Mouse (Mus musculus) intestine, embryonic 14.5 days (tissue): Measurements from ENCODE around the gene Vamp2. TPM values are rescaled to one million over a fixed set of nuclear protein-coding genes. Genes with fewer than 3 reads are reported as not detected.

Source experiments
- ATAC-seq: fragments of 200-750 bp; cut with Nextera tagmentation; replicated peaks from 2 replicates; pipeline ENCODE4 v1.8.0; 2017; ENCODE audit warnings: low read depth, moderate number of reproducible peaks, moderate TSS enrichment, moderate library complexity; ENCODE audit not compliant: low FRiP score, low TSS enrichment
- DNase-seq: peaks from one replicate; pipeline ENCODE4 v3.0.0-alpha.2; 2018; ENCODE audit warnings: low spot score
- H3K27ac ChIP-seq: fragments of 300-500 bp; sonication (generic); 2 replicates; pipeline ENCODE4 v1.5.1; 2014; ENCODE audit warnings: low read depth, mild to moderate bottlenecking, control low read depth
- H3K27me3 ChIP-seq: fragments of 300-500 bp; sonication (generic); replicated peaks from 2 replicates; pipeline ENCODE4 v1.6.1; 2014; ENCODE audit warnings: low read length, control low read depth; ENCODE audit not compliant: control insufficient read depth, insufficient read depth
- H3K36me3 ChIP-seq: fragments of 300-500 bp; sonication (generic); 2 replicates; pipeline ENCODE4 v1.6.1; 2014; ENCODE audit warnings: low read length, control low read depth; ENCODE audit not compliant: control insufficient read depth, insufficient read depth
- H3K4me1 ChIP-seq: fragments of 300-500 bp; sonication (generic); replicated peaks from 2 replicates; pipeline ENCODE4 v1.6.1; 2014; ENCODE audit warnings: low read length, control low read depth, mixed read lengths; ENCODE audit not compliant: control insufficient read depth, insufficient read depth
- H3K4me2 ChIP-seq: fragments of 300-500 bp; sonication (generic); 2 replicates; pipeline ENCODE4 v1.6.1; 2014; ENCODE audit warnings: low read length
- H3K4me3 ChIP-seq: fragments of 300-500 bp; sonication (generic); 2 replicates; pipeline ENCODE4 v1.5.1; 2014; ENCODE audit warnings: low read depth, low read length, control low read depth, mixed read lengths
- H3K9ac ChIP-seq: fragments of 300-500 bp; sonication (generic); 2 replicates; pipeline ENCODE4 v1.6.1; 2014; ENCODE audit warnings: mild to moderate bottlenecking, low read length
- H3K9me3 ChIP-seq: fragments of 300-500 bp; sonication (generic); 2 replicates; pipeline ENCODE4 v1.6.1; 2016; ENCODE audit warnings: low read length, control low read depth; ENCODE audit not compliant: control insufficient read depth
- WGBS: fragments of 180-500 bp; shearing (Covaris S2); extraction: QIAGEN DNeasy Blood & Tissue Kit; methylation state at CpG from one replicate; pipeline ENCODE4 v1.1.7; 2014; 5-methylcytosine and 5-hydroxymethylcytosine counted together
- polyA plus RNA-seq: library from polyadenylated mRNA; unstranded; fragments of >200 nt; fragmentation: Nextera tagmentation; extraction: Ambion mirVana; gene quantifications from 2 replicates; pipeline ENCODE4 v1.2.1, GENCODE M21; 2014

Gene Vamp2
- polyA plus RNA-seq, 1 experiment from 2014 or later = 76.7 TPM

GRCm38 (mm10) chr11:69053848-69054247 is 34.4 kb upstream of the Vamp2 start:
- H3K9ac ChIP-seq = no peak overlapping the region
- H3K4me3 ChIP-seq = no peak overlapping the region
- H3K4me2 ChIP-seq = no peak overlapping the region
- WGBS = 70% methylated on average over 3 of the region's 3 CpGs
- H3K36me3 ChIP-seq = peaks cover 45% of the 10 kb centered on the region
- no peaks in the 10 kb centered on the region for H3K9me3 ChIP-seq
- peaks cover 6% of the 10 kb centered on the region for H3K4me1 ChIP-seq
- ATAC-seq = no peak
- H3K27ac ChIP-seq = no peak overlapping the region
- DNase-seq = no peak
- no peaks in the 10 kb centered on the region for H3K27me3 ChIP-seq

GRCm38 (mm10) chr11:69058265-69058664 is 30.0 kb upstream of the Vamp2 start:
- H3K4me1 ChIP-seq = peaks cover 21% of the 10 kb centered on the region
- peak overlapping the region; percentile 78 for H3K4me3 ChIP-seq
- H3K9ac ChIP-seq = peak overlapping the region; percentile 33
- peak overlapping the region; percentile 8; the same call in 1 of the 2 replicates for H3K27ac ChIP-seq
- ATAC-seq (no peak), DNase-seq (no peak)
- peaks cover 8% of the 10 kb centered on the region; the same call in 1 of the 2 replicates for H3K36me3 ChIP-seq
- peak overlapping the region; percentile 80 for H3K4me2 ChIP-seq
- no peaks in the 10 kb centered on the region for H3K9me3 ChIP-seq
- H3K27me3 ChIP-seq = no peaks in the 10 kb centered on the region
- 59% methylated on average over 2 of the region's 2 CpGs for WGBS

- H3K9me3 ChIP-seq = no peaks in the 10 kb centered on the region
- H3K9ac ChIP-seq = peak overlapping the region; percentile 33
- no peaks in the 10 kb centered on the region for H3K27me3 ChIP-seq
- peak overlapping the region; percentile 78 for H3K4me3 ChIP-seq
- peaks cover 21% of the 10 kb centered on the region for H3K4me1 ChIP-seq
- peak; percentile 9 for ATAC-seq
- peaks cover 2% of the 10 kb centered on the region; the same call in 1 of the 2 replicates for H3K36me3 ChIP-seq
- 1% methylated on average over 19 of the region's 19 CpGs for WGBS
- peak overlapping the region; percentile 80 for H3K4me2 ChIP-seq
- peak overlapping the region; percentile 8 for H3K27ac ChIP-seq
- no peak for DNase-seq
These were observed 29.4 kb upstream of the Vamp2 start for GRCm38 (mm10) chr11:69058729-69059356.

GRCm38 (mm10) chr11:69059357-69059974 is 28.8 kb upstream of the Vamp2 start, which contains the start of gene Borcs6:
Borcs6 (plus strand) TSS chr11:69059717.
- Histone ChIP-seq H3K4me3 (peak within 1 kb of the TSS; percentile 78), H3K27ac (peak within 1 kb of the TSS; percentile 89), H3K9ac (peak within 1 kb of the TSS; percentile 84), H3K27me3 (no peaks in the 10 kb centered on the region), H3K4me2 (peak within 1 kb of the TSS; percentile 80), H3K4me1 (peaks cover 21% of the 10 kb centered on the region), H3K36me3 (no peaks in the 10 kb centered on the region), H3K9me3 (no peaks in the 10 kb centered on the region)
- peak; percentile 93 for DNase-seq
- peak; percentile 89 for ATAC-seq
- under 1% methylated on average over 64 of the region's 64 CpGs for WGBS

- WGBS = under 1% methylated on average over 47 of the region's 49 CpGs
These were observed 28.3 kb upstream of the Vamp2 start for GRCm38 (mm10) chr11:69059975-69060411.

GRCm38 (mm10) chr11:69060448-69061254 is 27.6 kb upstream of the Vamp2 start:
- Histone ChIP-seq H3K4me3 (peak overlapping the region; percentile 78), H3K27me3 (no peaks in the 10 kb centered on the region), H3K4me2 (peak overlapping the region; percentile 80), H3K27ac (peak overlapping the region; percentile 89), H3K9ac (peak overlapping the region; percentile 84), H3K4me1 (peaks cover 21% of the 10 kb centered on the region), H3K9me3 (no peaks in the 10 kb centered on the region), H3K36me3 (no peaks in the 10 kb centered on the region)
- ATAC-seq (no peak), DNase-seq (no peak)
- 2% methylated on average over 40 of the region's 40 CpGs for WGBS

More at GRCm38 (mm10) chr11:69059975-69060411, 28.3 kb upstream of the Vamp2 start:
- peak overlapping the region; percentile 78 for H3K4me3 ChIP-seq
- DNase-seq = peak; percentile 82
- no peaks in the 10 kb centered on the region for H3K27me3 ChIP-seq
- H3K9me3 ChIP-seq = no peaks in the 10 kb centered on the region
- H3K36me3 ChIP-seq = no peaks in the 10 kb centered on the region
- peak; percentile 15; the same call in 1 of the 2 replicates for ATAC-seq
- H3K4me1 ChIP-seq = peaks cover 21% of the 10 kb centered on the region
- peak overlapping the region; percentile 89 for H3K27ac ChIP-seq
- peak overlapping the region; percentile 80 for H3K4me2 ChIP-seq
- peak overlapping the region; percentile 84 for H3K9ac ChIP-seq

GRCm38 (mm10) chr11:69061255-69061912 is 26.9 kb upstream of the Vamp2 start:
- no peak for DNase-seq
- H3K4me1 ChIP-seq = peaks cover 21% of the 10 kb centered on the region
- H3K9ac ChIP-seq = peak overlapping the region; percentile 84
- peak overlapping the region; percentile 80 for H3K4me2 ChIP-seq
- H3K27me3 ChIP-seq = no peaks in the 10 kb centered on the region
- H3K36me3 ChIP-seq = no peaks in the 10 kb centered on the region
- peak overlapping the region; percentile 78 for H3K4me3 ChIP-seq
- no peak for ATAC-seq
- no peak overlapping the region for H3K27ac ChIP-seq
- WGBS = 13% methylated on average over 17 of the region's 17 CpGs
- H3K9me3 ChIP-seq = no peaks in the 10 kb centered on the region
